Mouse (Mus musculus): ENCODE measurements around the gene Aco2. TPM values are rescaled to one million over a fixed set of nuclear protein-coding genes. Genes with fewer than 3 reads are reported as not detected.

The Aco2 gene
- polyA plus RNA-seq, 1 experiment from 2014 or later = 193 TPM

DNA sequence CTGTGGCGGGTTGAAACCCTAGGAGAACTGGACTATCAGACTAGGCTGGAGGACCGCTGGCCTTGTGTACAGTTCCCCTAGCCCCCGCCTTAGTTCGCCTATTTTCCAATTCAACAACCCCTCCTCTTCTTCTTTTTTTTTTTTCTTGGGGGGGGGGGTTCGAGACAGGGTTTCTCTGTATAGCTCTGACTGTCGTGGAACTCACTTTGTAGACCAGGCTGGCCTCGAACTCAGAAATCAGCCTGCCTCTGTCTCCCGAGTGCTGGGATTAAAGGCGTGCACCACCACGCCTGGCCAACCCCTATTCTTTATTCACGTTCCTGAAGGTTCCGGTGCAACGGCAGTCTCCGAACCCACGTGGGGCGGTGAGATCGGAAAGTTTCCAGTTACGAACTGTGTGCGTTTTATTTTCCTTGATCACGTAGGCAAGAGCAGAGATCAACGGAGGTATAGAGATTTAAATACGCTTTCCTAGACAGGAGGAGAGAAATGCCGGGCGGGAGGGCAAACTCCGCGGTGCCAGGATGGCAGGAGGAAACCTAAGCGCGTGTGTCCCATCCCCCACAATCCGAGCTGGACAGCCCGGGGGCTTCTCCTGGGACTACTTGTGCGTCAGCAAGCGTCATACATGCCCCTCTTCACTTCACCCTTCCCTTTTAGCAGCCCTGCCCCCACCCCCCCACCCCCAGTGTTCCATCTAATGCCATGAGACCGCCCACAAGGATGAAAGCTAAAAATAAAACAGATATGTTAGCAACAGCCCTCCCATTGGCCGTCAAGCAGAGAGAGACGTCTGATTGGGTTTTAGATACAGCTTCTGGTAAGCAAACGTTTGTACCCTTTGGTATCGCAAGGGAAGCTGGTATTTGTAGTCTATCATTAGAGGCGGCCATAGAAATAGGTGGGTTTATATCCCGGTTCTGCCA lies 12.5 kb upstream of the Aco2 start:
- peak overlapping the region; percentile 97 for H3K4me2 ChIP-seq (replicated peaks)
- peaks cover 18% of the 10 kb centered on the region for H3K4me1 ChIP-seq
- WGBS = under 1% methylated on average over 39 of the region's 39 CpGs
- H3K27me3 ChIP-seq = no peaks in the 10 kb centered on the region
- H3K27ac ChIP-seq = peak overlapping the region; percentile 91
- ATAC-seq (ENCODE audit: low FRiP score) = peak; percentile 79
- H3K4me3 ChIP-seq = peak overlapping the region; percentile 87
- no peaks in the 10 kb centered on the region for H3K9me3 ChIP-seq (replicated peaks)
- peak overlapping the region; percentile 86 for H3K9ac ChIP-seq
- peaks cover 6% of the 10 kb centered on the region; the same call in 1 of the 2 replicates for H3K36me3 ChIP-seq

- Histone ChIP-seq H3K4me3 (no peak overlapping the region), H3K27me3 (no peaks in the 10 kb centered on the region), H3K36me3 (peaks cover 13% of the 10 kb centered on the region), H3K9ac (no peak overlapping the region), H3K4me1 (peaks cover 15% of the 10 kb centered on the region), H3K9me3 (replicated peaks) (no peaks in the 10 kb centered on the region), H3K4me2 (replicated peaks) (peak overlapping the region; percentile 97), H3K27ac (peak overlapping the region; percentile 7; the same call in 1 of the 2 replicates)
- 48% methylated on average over 8 of the region's 8 CpGs for WGBS
- no peak for ATAC-seq (ENCODE audit: low FRiP score)
Measured at GRCm38 (mm10) chr15:81860471-81861135, 11.5 kb upstream of the Aco2 start.

DNA sequence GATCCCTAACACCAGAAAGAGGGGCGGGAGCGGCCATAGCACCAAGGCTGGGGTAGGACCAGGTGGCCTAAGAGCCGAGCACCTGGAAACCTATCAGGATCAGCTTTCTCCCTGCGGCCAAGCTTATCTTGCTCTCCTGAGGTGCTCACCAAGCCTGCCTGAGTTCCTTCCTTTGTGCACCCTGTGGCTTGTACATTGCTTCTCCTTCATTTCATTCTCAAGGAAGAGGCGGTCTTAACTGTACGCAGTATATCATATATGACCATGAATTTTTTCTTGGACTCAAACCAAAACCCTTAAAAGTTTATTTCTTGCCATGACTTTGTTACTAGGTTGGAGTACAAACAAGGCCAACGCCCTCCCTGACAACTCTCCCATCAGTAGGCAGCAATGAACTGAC lies 7.9 kb upstream of the Aco2 start:
- no peak overlapping the region for H3K27ac ChIP-seq
- WGBS = 96% methylated on average over 7 of the region's 7 CpGs
- H3K9ac ChIP-seq = no peak overlapping the region
- ATAC-seq (ENCODE audit: low FRiP score) = no peak
- no peaks in the 10 kb centered on the region for H3K9me3 ChIP-seq (replicated peaks)
- H3K36me3 ChIP-seq = peaks cover 49% of the 10 kb centered on the region
- H3K4me1 ChIP-seq = no peaks in the 10 kb centered on the region
- no peak overlapping the region for H3K4me3 ChIP-seq
- H3K4me2 ChIP-seq (replicated peaks) = no peak overlapping the region
- no peaks in the 10 kb centered on the region for H3K27me3 ChIP-seq

- WGBS = 97% methylated on average over 5 of the region's 5 CpGs
- Histone ChIP-seq H3K4me2 (replicated peaks) (no peak overlapping the region), H3K36me3 (peaks cover 57% of the 10 kb centered on the region), H3K4me1 (peaks cover 23% of the 10 kb centered on the region), H3K27ac (no peak overlapping the region), H3K9me3 (replicated peaks) (no peaks in the 10 kb centered on the region), H3K9ac (no peak overlapping the region), H3K27me3 (no peaks in the 10 kb centered on the region), H3K4me3 (no peak overlapping the region)
- no peak for ATAC-seq (ENCODE audit: low FRiP score)
Measured at GRCm38 (mm10) chr15:81869985-81870384, 2.1 kb upstream of the Aco2 start.

DNA sequence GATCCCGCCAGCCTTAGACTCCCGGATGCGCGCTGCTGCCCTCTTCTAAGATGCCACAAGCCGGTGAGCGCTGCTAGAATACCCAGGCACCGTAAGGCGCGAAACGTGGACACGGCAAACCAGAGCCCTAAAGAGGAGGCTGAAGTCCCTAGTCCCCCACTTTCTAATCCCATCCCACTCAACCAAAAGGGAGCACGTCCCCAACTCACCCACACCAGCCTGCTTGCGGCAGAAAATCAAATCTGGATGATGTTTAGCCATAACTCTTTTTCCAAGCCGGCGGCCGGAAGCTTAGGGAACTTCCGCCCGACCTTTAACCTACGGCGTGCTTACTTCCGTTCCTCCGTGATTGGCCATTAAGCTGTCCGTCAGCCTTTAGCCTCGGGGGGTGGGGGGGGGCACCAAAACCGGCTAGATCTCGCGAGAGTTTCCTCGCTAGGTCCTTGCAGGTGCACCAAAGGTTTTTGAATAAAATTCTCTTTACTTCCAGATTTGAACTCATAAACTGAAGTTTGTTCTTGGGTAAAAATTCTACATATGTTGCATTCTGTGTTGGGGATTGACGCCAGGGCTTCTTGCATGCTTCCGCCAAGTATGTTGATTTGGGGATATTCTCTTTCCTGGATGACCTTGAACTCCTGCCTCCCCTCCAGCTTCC lies 376 bp upstream of the Aco2 start, which contains the start of gene Phf5a:
Gene Phf5a (minus strand): TSS at position 308 of the 658 bp plus-strand sequence.
- under 1% methylated on average over 30 of the region's 30 CpGs for WGBS
- H3K4me3 ChIP-seq = peak within 1 kb of the TSS; percentile 78

DNA sequence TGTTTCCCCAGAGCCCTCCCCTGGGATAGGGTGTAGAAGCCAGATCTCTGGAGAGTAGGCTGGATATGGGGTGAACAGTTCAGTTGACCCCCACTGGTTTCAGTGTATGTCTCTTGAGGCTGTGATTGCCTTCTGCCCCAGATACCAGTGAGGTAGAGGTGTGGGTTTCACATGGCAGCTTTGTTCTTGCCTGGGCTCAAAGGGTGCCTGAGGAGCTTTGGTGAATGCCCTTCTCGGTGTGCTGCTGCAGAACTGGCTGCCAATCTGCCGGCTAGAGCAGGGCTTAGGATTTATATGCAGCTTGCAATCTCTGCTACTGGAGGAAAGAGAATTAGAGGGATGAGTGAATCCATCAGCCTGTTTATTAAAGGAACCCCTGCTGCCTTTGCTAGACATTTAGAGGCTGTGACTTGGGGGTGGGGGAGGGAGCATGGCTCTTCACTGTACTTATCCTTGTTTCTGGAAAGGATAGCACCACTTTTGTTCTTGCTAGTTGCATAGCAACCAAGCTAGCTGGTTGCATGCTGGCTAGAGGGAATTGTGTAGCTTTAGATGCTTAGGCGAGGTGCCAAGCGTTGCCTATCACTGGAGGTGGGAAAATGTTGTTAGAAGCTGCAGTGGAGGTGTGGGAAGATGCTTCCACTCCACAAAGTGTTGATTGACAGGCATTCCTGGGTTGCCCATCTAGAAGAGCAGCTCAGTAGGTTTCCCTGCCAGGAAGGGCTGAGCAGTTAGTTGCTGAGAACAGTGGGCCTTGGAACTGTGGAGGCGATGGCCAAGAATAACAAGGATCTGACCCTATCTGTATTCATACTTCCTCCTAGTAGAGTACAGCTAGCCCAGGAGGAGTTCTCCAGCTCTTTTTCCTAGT lies 7.7 kb downstream of the Aco2 start:
- Histone ChIP-seq H3K4me3 (no peak overlapping the region), H3K4me2 (replicated peaks) (peak overlapping the region; percentile 17), H3K9ac (no peak overlapping the region), H3K27me3 (no peaks in the 10 kb centered on the region), H3K4me1 (peaks cover 21% of the 10 kb centered on the region), H3K9me3 (replicated peaks) (no peaks in the 10 kb centered on the region), H3K27ac (peak overlapping the region; percentile 86), H3K36me3 (no peaks in the 10 kb centered on the region)
- ATAC-seq (ENCODE audit: low FRiP score) = peak; percentile 74
- WGBS = 62% methylated on average over 5 of the region's 5 CpGs

More for the DNA sequence above, 376 bp upstream of the Aco2 start, which contains the start of gene Phf5a:
- peak within 1 kb of the TSS; percentile 98 for H3K27ac ChIP-seq
- H3K27me3 ChIP-seq = no peaks in the 10 kb centered on the region
- H3K4me1 ChIP-seq = peaks cover 23% of the 10 kb centered on the region
- H3K9me3 ChIP-seq (replicated peaks) = no peaks in the 10 kb centered on the region
- peak within 1 kb of the TSS; percentile 78 for H3K9ac ChIP-seq
- peak within 1 kb of the TSS; percentile 95 for H3K4me2 ChIP-seq (replicated peaks)
- peak; percentile 88 for ATAC-seq (ENCODE audit: low FRiP score)
- H3K36me3 ChIP-seq = peaks cover 40% of the 10 kb centered on the region

GRCm38 (mm10) chr15:81882348-81882747 lies 10.2 kb downstream of the Aco2 start:
- no peaks in the 10 kb centered on the region for H3K36me3 ChIP-seq
- no peaks in the 10 kb centered on the region for H3K27me3 ChIP-seq
- no peak overlapping the region for H3K27ac ChIP-seq
- H3K4me2 ChIP-seq (replicated peaks) = no peak overlapping the region
- H3K4me3 ChIP-seq = no peak overlapping the region
- no peak for ATAC-seq (ENCODE audit: low FRiP score)
- no peak overlapping the region for H3K9ac ChIP-seq
- H3K9me3 ChIP-seq (replicated peaks) = no peaks in the 10 kb centered on the region
- WGBS = 97% methylated on average over 3 of the region's 3 CpGs
- H3K4me1 ChIP-seq = peaks cover 20% of the 10 kb centered on the region

- Histone ChIP-seq H3K4me1 (peaks cover 3% of the 10 kb centered on the region), H3K36me3 (peaks cover 17% of the 10 kb centered on the region), H3K27me3 (no peaks in the 10 kb centered on the region), H3K9me3 (replicated peaks) (no peaks in the 10 kb centered on the region), H3K9ac (no peak overlapping the region), H3K27ac (no peak overlapping the region), H3K4me3 (no peak overlapping the region), H3K4me2 (replicated peaks) (no peak overlapping the region)
- no peak for ATAC-seq (ENCODE audit: low FRiP score)
- WGBS = 66% methylated on average over 3 of the region's 3 CpGs
Measured at GRCm38 (mm10) chr15:81885418-81885934, 13.4 kb downstream of the Aco2 start.

DNA sequence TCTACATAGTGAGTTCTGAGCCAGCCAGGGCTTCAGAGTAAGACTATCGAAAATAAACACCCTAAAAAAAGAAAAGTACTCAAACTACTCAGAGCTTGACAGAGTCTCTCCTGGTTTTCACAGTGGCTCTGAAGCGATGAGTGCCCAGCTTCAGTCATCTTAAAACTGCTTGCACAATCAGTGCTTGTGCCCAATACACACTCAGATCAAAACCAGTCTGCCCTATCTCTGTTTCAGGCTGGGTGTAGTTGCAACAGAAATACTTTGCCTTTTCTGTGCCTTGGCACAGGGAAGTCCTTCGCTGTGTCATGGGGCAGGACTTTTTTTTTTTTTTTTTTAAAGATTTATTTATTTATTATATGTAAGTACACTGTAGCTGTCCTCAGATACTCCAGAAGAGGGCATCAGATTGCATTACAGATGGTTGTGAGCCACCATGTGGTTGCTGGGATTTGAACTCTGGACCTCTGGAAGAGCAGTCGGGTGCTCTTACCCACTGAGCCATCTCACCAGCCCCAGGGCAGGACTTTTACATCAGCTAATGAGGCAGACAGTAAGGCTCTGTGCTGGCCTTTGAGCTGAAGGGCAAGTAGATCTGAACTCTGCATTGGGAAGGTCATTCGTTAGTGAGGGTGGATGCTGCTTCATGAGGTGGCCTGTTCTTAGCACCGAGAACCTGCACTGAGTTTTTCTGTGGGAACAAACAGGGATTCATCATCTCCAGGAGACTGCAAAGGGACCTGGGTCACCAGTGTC lies 14.9 kb downstream of the Aco2 start:
- Histone ChIP-seq H3K9ac (no peak overlapping the region), H3K4me1 (no peaks in the 10 kb centered on the region), H3K4me3 (no peak overlapping the region), H3K4me2 (replicated peaks) (no peak overlapping the region), H3K27me3 (no peaks in the 10 kb centered on the region), H3K9me3 (replicated peaks) (no peaks in the 10 kb centered on the region), H3K36me3 (peaks cover 29% of the 10 kb centered on the region), H3K27ac (no peak overlapping the region)
- ATAC-seq (ENCODE audit: low FRiP score) = no peak
- WGBS = 98% methylated on average over 6 of the region's 6 CpGs

GRCm38 (mm10) chr15:81889175-81889574 lies 17.1 kb downstream of the Aco2 start:
- Histone ChIP-seq H3K4me2 (replicated peaks) (no peak overlapping the region), H3K9me3 (replicated peaks) (no peaks in the 10 kb centered on the region), H3K27me3 (no peaks in the 10 kb centered on the region), H3K36me3 (peaks cover 48% of the 10 kb centered on the region), H3K4me3 (no peak overlapping the region), H3K27ac (no peak overlapping the region), H3K9ac (no peak overlapping the region), H3K4me1 (no peaks in the 10 kb centered on the region)
- 95% methylated on average over 7 of the region's 7 CpGs for WGBS
- no peak for ATAC-seq (ENCODE audit: low FRiP score)

All from hindbrain, embryonic 12.5 days (tissue).